Mouse (Mus musculus) MEL (cell line): ENCODE measurements around the gene Ggnbp2. TPM values are rescaled to one million over a fixed set of nuclear protein-coding genes. Genes with fewer than 3 reads are reported as not detected.

Experiments
- DNase-seq: peaks from one replicate; pipeline ENCODE4 v3.0.0; 2011; ENCODE audit warnings: low read depth, low spot score
- H3K27ac ChIP-seq: 2 replicates; pipeline ENCODE4 v1.5.1; 2012; ENCODE audit warnings: low read depth, mild to moderate bottlenecking, control low read depth, low read length, moderate library complexity; ENCODE audit not compliant: control insufficient read depth
- H3K27me3 ChIP-seq, 2 experiments: fragments of 150-350 bp in 1 of 2; sonication (generic) in 1 of 2; 2 replicates each; pipeline ENCODE4 v1.6.1; 2012; ENCODE audit warnings: low read length in 2 of 2, mild to moderate bottlenecking in 2 of 2, improper control_type of control experiment in 1 of 2, moderate library complexity in 1 of 2; ENCODE audit not compliant: insufficient read depth in 2 of 2, control insufficient read depth in 1 of 2
- H3K36me3 ChIP-seq, 2 experiments: 2 replicates each; pipeline ENCODE4 v1.6.1; 2012 to 2014; ENCODE audit warnings: low read length in 2 of 2, improper control_type of control experiment in 1 of 2, inconsistent platforms in 1 of 2, mild to moderate bottlenecking in 1 of 2; ENCODE audit not compliant: insufficient read depth in 2 of 2, control insufficient read depth in 1 of 2
- H3K4me1 ChIP-seq, 2 experiments: fragments of 150-350 bp in 1 of 2; sonication (generic) in 1 of 2; 2 replicates each; pipeline ENCODE4 v1.6.1; 2012; ENCODE audit warnings: low read length in 2 of 2, improper control_type of control experiment in 1 of 2, mild to moderate bottlenecking in 1 of 2; ENCODE audit not compliant: insufficient read depth in 2 of 2, control insufficient read depth in 1 of 2
- H3K4me3 ChIP-seq, 2 experiments: fragments of 150-350 bp in 1 of 2; sonication (generic) in 1 of 2; 2 replicates each; pipeline ENCODE4 v1.5.1; 2012; ENCODE audit warnings: low read depth in 2 of 2, low read length in 2 of 2, mild to moderate bottlenecking in 2 of 2, moderate library complexity in 2 of 2, control low read depth in 1 of 2, improper control_type of control experiment in 1 of 2; ENCODE audit not compliant: control insufficient read depth in 1 of 2, insufficient read depth in 1 of 2
- H3K79me2 ChIP-seq: 2 replicates; pipeline ENCODE4 v1.6.1; 2012; ENCODE audit warnings: mild to moderate bottlenecking, low read length, moderate library complexity; ENCODE audit not compliant: control insufficient read depth, poor library complexity, insufficient read depth
- H3K9ac ChIP-seq: 2 replicates; pipeline ENCODE4 v1.6.1; 2012; ENCODE audit warnings: low read depth, mild to moderate bottlenecking, control low read depth, low read length, moderate library complexity; ENCODE audit not compliant: control insufficient read depth, poor library complexity, severe bottlenecking
- H3K9me3 ChIP-seq: fragments of 150-350 bp; sonication (generic); replicated peaks from 2 replicates; pipeline ENCODE4 v1.6.1; 2012; ENCODE audit warnings: mild to moderate bottlenecking, low read length, improper control_type of control experiment, moderate library complexity; ENCODE audit not compliant: insufficient read depth
- BHLHE40 ChIP-seq: IDR thresholded peaks from 2 replicates; pipeline ENCODE4 v1.6.1; 2012; ENCODE audit warnings: low read depth, mild to moderate bottlenecking, inconsistent platforms, low read length, improper control_type of control experiment, borderline replicate concordance
- CHD2 ChIP-seq: IDR thresholded peaks from 2 replicates; pipeline ENCODE4 v1.6.1; 2011; ENCODE audit warnings: low read length, improper control_type of control experiment
- CTCF ChIP-seq, 3 experiments: IDR thresholded peaks in 2 of 3; conservative IDR thresholded peaks in 1 of 3; 2 replicates each; pipeline ENCODE4 v1.5.1; 2011 to 2012; ENCODE audit warnings: low read length in 3 of 3, low read depth in 2 of 3, mild to moderate bottlenecking in 2 of 3, improper control_type of control experiment in 1 of 3, inconsistent platforms in 1 of 3, mixed read lengths in 1 of 3, moderate library complexity in 1 of 3; ENCODE audit not compliant: control insufficient read depth in 1 of 3, insufficient read depth in 1 of 3, poor library complexity in 1 of 3, severe bottlenecking in 1 of 3
- E2F4 ChIP-seq: IDR thresholded peaks from 2 replicates; pipeline ENCODE4 v1.6.1; 2011; ENCODE audit warnings: low read depth, low read length, improper control_type of control experiment, borderline replicate concordance
- ELF1 ChIP-seq: IDR thresholded peaks from 2 replicates; pipeline ENCODE4 v1.6.1; 2014; ENCODE audit warnings: low read depth, mild to moderate bottlenecking, inconsistent platforms, low read length, improper control_type of control experiment, moderate library complexity
- EP300 ChIP-seq, 2 experiments: IDR thresholded peaks; 2 replicates each; pipeline ENCODE4 v1.6.1; 2011; ENCODE audit warnings: improper control_type of control experiment in 2 of 2, low read length in 2 of 2, low read depth in 1 of 2, mild to moderate bottlenecking in 1 of 2
- HCFC1 ChIP-seq: IDR thresholded peaks from 2 replicates; pipeline ENCODE4 v1.6.1; 2012; ENCODE audit warnings: low read depth, mild to moderate bottlenecking, inconsistent platforms, low read length, improper control_type of control experiment, moderate library complexity
- KAT2A ChIP-seq: conservative IDR thresholded peaks from 2 replicates; pipeline ENCODE4 v1.6.1; 2012; ENCODE audit warnings: low read depth, low read length, improper control_type of control experiment, inconsistent platforms
- MAFK ChIP-seq: IDR thresholded peaks from 2 replicates; pipeline ENCODE4 v1.6.1; 2011; ENCODE audit warnings: low read depth, mild to moderate bottlenecking, low read length, improper control_type of control experiment, borderline replicate concordance
- MAX ChIP-seq: IDR thresholded peaks from 2 replicates; pipeline ENCODE4 v1.6.1; 2011; ENCODE audit warnings: low read length, improper control_type of control experiment
- MYB ChIP-seq: IDR thresholded peaks from 2 replicates; pipeline ENCODE4 v1.6.1; 2011; ENCODE audit warnings: mild to moderate bottlenecking, low read depth, low read length, improper control_type of control experiment
- NELFE ChIP-seq: IDR thresholded peaks from 2 replicates; pipeline ENCODE4 v1.6.1; 2011; ENCODE audit warnings: low read depth, low read length, improper control_type of control experiment
- POLR2A ChIP-seq, 2 experiments: IDR thresholded peaks; 2 replicates each; pipeline ENCODE4 v1.6.1; 2011 to 2012; ENCODE audit warnings: low read length in 2 of 2, mild to moderate bottlenecking in 2 of 2, control low read depth in 1 of 2, improper control_type of control experiment in 1 of 2, low read depth in 1 of 2, moderate library complexity in 1 of 2; ENCODE audit not compliant: control insufficient read depth in 1 of 2, insufficient read depth in 1 of 2, poor library complexity in 1 of 2
- RAD21 ChIP-seq: IDR thresholded peaks from 2 replicates; pipeline ENCODE4 v1.6.1; 2011; ENCODE audit warnings: mild to moderate bottlenecking, low read depth, low read length, improper control_type of control experiment
- SIN3A ChIP-seq: IDR thresholded peaks from 2 replicates; pipeline ENCODE4 v1.6.1; 2012; ENCODE audit warnings: low read length, improper control_type of control experiment, inconsistent platforms
- SMC3 ChIP-seq: IDR thresholded peaks from 2 replicates; pipeline ENCODE4 v1.6.1; 2011; ENCODE audit warnings: low read depth, low read length, improper control_type of control experiment
- TAL1 ChIP-seq: IDR thresholded peaks from 2 replicates; pipeline ENCODE4 v1.6.1; 2012; ENCODE audit warnings: mild to moderate bottlenecking, inconsistent platforms, low read length, moderate library complexity, mixed read lengths
- TCF12 ChIP-seq: IDR thresholded peaks from 2 replicates; pipeline ENCODE4 v1.6.1; 2014; ENCODE audit warnings: low read depth, mild to moderate bottlenecking, inconsistent platforms, low read length, improper control_type of control experiment, moderate library complexity
- USF2 ChIP-seq, 2 experiments: IDR thresholded peaks; 2 replicates each; pipeline ENCODE4 v1.6.1; 2011 to 2012; ENCODE audit warnings: improper control_type of control experiment in 2 of 2, low read length in 2 of 2, borderline replicate concordance in 1 of 2, inconsistent platforms in 1 of 2, low read depth in 1 of 2, mild to moderate bottlenecking in 1 of 2; ENCODE audit not compliant: insufficient read depth in 1 of 2
- ZKSCAN1 ChIP-seq: IDR thresholded peaks from 2 replicates; pipeline ENCODE4 v1.6.1; 2012; ENCODE audit warnings: low read depth, mild to moderate bottlenecking, inconsistent platforms, low read length, improper control_type of control experiment, moderate library complexity
- ZMIZ1 ChIP-seq: IDR thresholded peaks from 2 replicates; pipeline ENCODE4 v1.6.1; 2012; ENCODE audit warnings: low read depth, mild to moderate bottlenecking, inconsistent platforms, low read length, improper control_type of control experiment, moderate library complexity
- polyA plus RNA-seq, 2 experiments: library from polyadenylated mRNA; stranded (reverse) in 1 of 2; unstranded in 1 of 2; fragments of >175 nt in 1 of 2; fragments of >200 nt in 1 of 2; gene quantifications; 2 replicates each; pipeline versions ENCODE4 v1.2.1 to v1.2.4; 2012; ENCODE audit warnings: low replicate concordance in 2 of 2, low read depth in 1 of 2; ENCODE audit not compliant: insufficient read length in 2 of 2, insufficient read depth in 1 of 2, missing spikeins in 1 of 2
- total RNA-seq: library from RNA; depleted of rRNA; stranded (reverse); fragments of 300-350 nt; gene quantifications from 2 replicates; pipeline ENCODE4 v1.2.3, GENCODE M21; 2012

Ggnbp2 gene
- total and polyA plus RNA-seq, 3 experiments, result 55.4 to 89.6 (median 83.0) TPM

DNA sequence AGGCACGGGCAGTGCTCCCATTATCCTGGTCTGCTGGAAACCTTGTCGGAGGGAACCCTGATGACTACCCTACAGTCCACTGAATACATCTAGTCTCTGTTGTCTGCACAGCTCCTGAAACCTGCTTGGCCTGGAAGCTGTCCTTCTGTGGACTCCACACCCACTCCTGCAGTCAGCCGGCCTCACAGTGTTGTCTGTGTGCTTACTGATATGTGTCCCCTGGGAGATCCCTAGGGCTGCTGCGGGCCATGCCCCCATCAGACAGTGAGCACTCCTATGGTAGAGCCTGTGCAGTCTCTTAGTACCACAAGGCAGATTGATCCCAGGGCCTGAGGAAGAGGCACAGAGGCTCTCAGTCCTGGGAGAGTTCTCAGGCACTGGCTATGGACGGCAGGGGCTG is 48.1 kb downstream of the Ggnbp2 start:
- DNase-seq, result peak; percentile 57
- H3K9ac ChIP-seq, result peak overlapping the region; percentile 35
- H3K9me3 ChIP-seq, result no peaks in the 10 kb centered on the region
- H3K79me2 ChIP-seq, result peaks cover 47% of the 10 kb centered on the region
- H3K36me3 ChIP-seq, result peaks cover 6 to 57% of the 10 kb centered on the region in 2 experiments
- no peaks in the 10 kb centered on the region for H3K27me3 ChIP-seq
- peak overlapping the region; percentile 63 for H3K27ac ChIP-seq
- TF ChIP-seq EP300 (IDR thresholded peaks at IDR 0.05; ENCODE audit: low read depth in 1 of 2, low read length in 2 of 2) (0 out of 4 replicates have a peak, but pooled peaks of 1 of the 2 experiments have one; percentile 9), RAD21 (no peak), SIN3A (no peak), POLR2A (IDR thresholded peaks at IDR 0.05; ENCODE audit: control insufficient read depth in 1 of 2, insufficient read depth in 1 of 2, low read depth in 1 of 2, low read length in 2 of 2, poor library complexity in 1 of 2) (0 out of 4 replicates have a peak, but pooled peaks of 1 of the 2 experiments have one; percentile 22), TAL1 (peak; percentile 24)
- H3K4me1 ChIP-seq, result peaks cover 15 to 62% of the 10 kb centered on the region in 2 experiments
- H3K4me3 ChIP-seq, result peak overlapping the region in 1 of 2 experiments; percentile 7; a peak in 1 of 4 replicates

GRCm38 (mm10) chr11:84821131-84821770 is 49.4 kb downstream of the Ggnbp2 start:
- peaks cover 6 to 48% of the 10 kb centered on the region in 2 experiments for H3K36me3 ChIP-seq
- H3K4me3 ChIP-seq, result no peak overlapping the region

DNA sequence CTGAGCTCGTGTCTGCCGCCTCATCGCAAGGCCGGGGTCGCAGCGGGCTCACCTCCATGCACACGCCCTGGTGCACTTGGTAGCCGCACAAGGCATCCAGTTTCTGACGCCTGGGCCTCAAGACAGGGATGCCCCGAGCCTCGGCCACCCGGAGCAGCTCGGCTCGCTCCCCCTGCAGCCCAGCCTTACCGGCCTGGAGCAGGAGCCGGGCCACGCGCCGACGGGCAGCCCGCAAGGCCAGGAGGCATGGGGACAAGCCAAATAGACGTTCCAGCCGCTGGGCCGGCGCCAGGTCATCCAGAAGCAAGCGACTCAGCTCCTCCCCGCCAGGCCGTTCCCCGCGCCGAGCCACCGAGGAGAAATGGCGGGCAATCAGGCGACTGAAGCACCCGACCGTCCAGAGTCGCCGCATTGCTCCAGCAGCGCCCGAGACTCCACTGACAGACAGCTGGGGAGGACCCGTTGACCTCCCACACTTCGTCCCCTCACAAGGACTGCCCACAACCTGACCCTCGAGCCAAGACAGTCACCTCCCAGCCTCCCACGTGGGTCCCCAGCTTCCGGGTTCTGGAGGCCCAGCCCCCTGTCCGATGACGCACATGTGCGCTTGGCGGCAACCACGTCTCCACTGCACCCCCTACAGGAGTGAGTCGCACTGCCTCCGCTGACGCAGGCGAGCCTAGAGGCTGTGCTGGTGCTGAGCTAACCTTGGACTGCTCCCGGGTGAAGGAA is 51.5 kb downstream of the Ggnbp2 start, which contains the start of gene Mrm1:
TSS of gene Mrm1 (minus strand) at position 555 of the 732 bp plus-strand sequence.
- Histone ChIP-seq H3K27me3 (no peaks in the 10 kb centered on the region), H3K36me3 (peaks cover 6 to 33% of the 10 kb centered on the region in 2 experiments), H3K79me2 (peaks cover 32% of the 10 kb centered on the region), H3K9me3 (no peaks in the 10 kb centered on the region), H3K27ac (peak within 1 kb of the TSS; percentile 90), H3K4me3 (peak within 1 kb of the TSS; percentile 73 to 82), H3K9ac (peak within 1 kb of the TSS; percentile 92), H3K4me1 (peaks cover 8 to 39% of the 10 kb centered on the region in 2 experiments)
- peak; percentile 99 for DNase-seq
- TF ChIP-seq TAL1 (no peak), KAT2A (no peak; the same call in 1 of the 2 replicates), MAFK (no peak), HCFC1 (peak; percentile 78), BHLHE40 (peak; percentile 82), USF2 (IDR thresholded peaks at IDR 0.05; ENCODE audit: borderline replicate concordance in 1 of 2, insufficient read depth in 1 of 2, low read depth in 1 of 2, low read length in 2 of 2) (0 out of 4 replicates have a peak, but pooled peaks of 1 of the 2 experiments have one; percentile 40), CTCF (IDR thresholded peaks at IDR 0.05 in 2 of 3, conservative IDR thresholded peaks at IDR 0.05 in 1 of 3; ENCODE audit: control insufficient read depth in 1 of 3, insufficient read depth in 1 of 3, low read depth in 2 of 3, low read length in 3 of 3, poor library complexity in 1 of 3, severe bottlenecking in 1 of 3) (peak; percentile 73 to 82 (median 74)), ELF1 (peak; percentile 99), CHD2 (no peak), ZKSCAN1 (no peak), E2F4 (0 out of 2 replicates have a peak, but pooled peaks have one; percentile 78), POLR2A (IDR thresholded peaks at IDR 0.05; ENCODE audit: control insufficient read depth in 1 of 2, insufficient read depth in 1 of 2, low read depth in 1 of 2, low read length in 2 of 2, poor library complexity in 1 of 2) (peak; percentile 25 to 79; a peak in 3 of 4 replicates), NELFE (peak; percentile 58), ZMIZ1 (peak; percentile 95), TCF12 (peak; percentile 53), MYB (no peak), MAX (peak; percentile 99), SMC3 (peak; percentile 24), EP300 (IDR thresholded peaks at IDR 0.05; ENCODE audit: low read depth in 1 of 2, low read length in 2 of 2) (no peak; a peak in 2 of 4 replicates)

More at GRCm38 (mm10) chr11:84821131-84821770, 49.4 kb downstream of the Ggnbp2 start:
- Histone ChIP-seq H3K27me3 (no peaks in the 10 kb centered on the region), H3K9me3 (no peaks in the 10 kb centered on the region), H3K79me2 (peaks cover 42% of the 10 kb centered on the region), H3K27ac (no peak overlapping the region), H3K9ac (peak overlapping the region; percentile 4; the same call in 1 of the 2 replicates), H3K4me1 (peaks cover 13 to 59% of the 10 kb centered on the region in 2 experiments)
- DNase-seq, result no peak
- TF ChIP-seq ZKSCAN1 (no peak), POLR2A (IDR thresholded peaks at IDR 0.05; ENCODE audit: control insufficient read depth in 1 of 2, insufficient read depth in 1 of 2, low read depth in 1 of 2, low read length in 2 of 2, poor library complexity in 1 of 2) (peak in 1 of 2 experiments; percentile 32; a peak in 1 of 4 replicates)
